ENCODE assay signal across 10 mouse cellular contexts in genomic region chr19:21053597-21054544, GRCm38 (mm10).
DNase-seq lines count a peak whose midpoint lies in the region; ATAC-seq lines count a peak whose summit lies in the region.
"Had no signal": no experiment of that assay in that cellular context is flagged by ENCODE, and none has a peak within 500 bp of the region (broad histone marks: within the 10 kb centered on the region; RNA-seq: fewer than 3 reads in every experiment).

No protein-coding gene starts in this region.

- H3K4me2 ChIP-seq in hindbrain, embryonic 14.5 days (replicated peaks): no peak overlapping the region
- no peak overlapping the region for H3K4me2 ChIP-seq in midbrain, embryonic 15.5 days
- H3K4me2 ChIP-seq: embryonic facial prominence, embryonic 12.5 days had no signal

- H3K4me1 ChIP-seq in hindbrain, embryonic 14.5 days (replicated peaks; ENCODE audit: control insufficient read depth, insufficient read depth, low read length): no peaks in the 10 kb centered on the region
- H3K4me1 ChIP-seq in midbrain, embryonic 15.5 days: no peaks in the 10 kb centered on the region

- peak; percentile 33 for DNase-seq in cerebellum, adult 11 months
- peak; percentile 77 to 82 for DNase-seq in cerebellum, postnatal 10 days
- DNase-seq in hindbrain, embryonic 14.5 days (ENCODE audit: low spot score): peak; percentile 58
- DNase-seq in c-Kit-positive CD71-positive TER-119-positive erythroid progenitor cells, embryonic 14.5 days (ENCODE audit: low spot score): no peak
- DNase-seq in MN1 (ENCODE audit: low spot score): no peak
- no peak for DNase-seq in heart, postnatal 36 days
- DNase-seq: adrenal gland, postnatal 36 days had no signal

- H3K36me3 ChIP-seq in hindbrain, embryonic 14.5 days (replicated peaks; ENCODE audit: control insufficient read depth, insufficient read depth): no peaks in the 10 kb centered on the region
- H3K36me3 ChIP-seq in midbrain, embryonic 15.5 days (replicated peaks): no peaks in the 10 kb centered on the region
- H3K36me3 ChIP-seq: embryonic facial prominence, embryonic 12.5 days; G1E had no signal

- intact Hi-C loops in heart, postnatal 36 days (cut with DNase I): loop anchor here (5.0 kb wide), 2 partner anchors 53 to 218 kb away; partner anchors contain the start of gene Zfand5

- no peaks in the 10 kb centered on the region for H3K9me3 ChIP-seq in hindbrain, embryonic 14.5 days (ENCODE audit: control insufficient read depth, low read length)
- no peaks in the 10 kb centered on the region for H3K9me3 ChIP-seq in midbrain, embryonic 15.5 days
- H3K9me3 ChIP-seq: embryonic facial prominence, embryonic 12.5 days; G1E had no signal

- H3K27me3 ChIP-seq in hindbrain, embryonic 14.5 days (ENCODE audit: control insufficient read depth, insufficient read depth, low read length): no peaks in the 10 kb centered on the region
- H3K27me3 ChIP-seq in midbrain, embryonic 15.5 days (replicated peaks): no peaks in the 10 kb centered on the region
- H3K27me3 ChIP-seq: embryonic facial prominence, embryonic 12.5 days had no signal

- ATAC-seq in hindbrain, embryonic 14.5 days (ENCODE audit: low FRiP score): peak; percentile 92
- peak; percentile 95 for ATAC-seq in midbrain, embryonic 15.5 days (replicated peaks)

- 61% methylated on average over 11 of the region's 11 CpGs for WGBS in hindbrain, embryonic 14.5 days
- WGBS in midbrain, embryonic 15.5 days: 62% methylated on average over 11 of the region's 11 CpGs

- H3K9ac ChIP-seq in hindbrain, embryonic 14.5 days: no peak overlapping the region
- no peak overlapping the region for H3K9ac ChIP-seq in midbrain, embryonic 15.5 days
- H3K9ac ChIP-seq: embryonic facial prominence, embryonic 12.5 days had no signal

- no peak overlapping the region for H3K27ac ChIP-seq in hindbrain, embryonic 14.5 days
- H3K27ac ChIP-seq in midbrain, embryonic 15.5 days: no peak overlapping the region
- H3K27ac ChIP-seq: embryonic facial prominence, embryonic 12.5 days had no signal

- no peak overlapping the region for H3K4me3 ChIP-seq in hindbrain, embryonic 14.5 days (replicated peaks; ENCODE audit: low read length)
- no peak overlapping the region for H3K4me3 ChIP-seq in midbrain, embryonic 15.5 days
- H3K4me3 ChIP-seq: embryonic facial prominence, embryonic 12.5 days had no signal

Comparison
In these comparisons a context has a peak if more than half of its experiments do, and no peak if none do; other contexts are left out.
1. DNase-seq: peak in cerebellum, adult 11 months (single experiment), cerebellum, postnatal 10 days (2 of 2) and hindbrain, embryonic 14.5 days (single experiment); none in c-Kit-positive CD71-positive TER-119-positive erythroid progenitor cells, embryonic 14.5 days (single experiment), MN1 (single experiment) and heart, postnatal 36 days (0 of 2).